11 mouse cellular contexts compared by ENCODE assay signal in genomic region chr10:79732500-79732899, GRCm38 (mm10). TPM values are rescaled to one million over a fixed set of nuclear protein-coding genes. Genes with fewer than 3 reads are reported as not detected.
DNase-seq lines count a peak whose midpoint lies in the region; ATAC-seq and TF ChIP-seq lines count a peak whose summit lies in the region.
"Had no signal": no experiment of that assay in that cellular context is flagged by ENCODE, and none has a peak within 500 bp of the region (broad histone marks: within the 10 kb centered on the region; RNA-seq: fewer than 3 reads in every experiment).

No protein-coding gene starts in this region.

- peak; percentile 54 for DNase-seq in adrenal gland, postnatal 14 days
- no peak for DNase-seq in adrenal gland, adult 2 months
- peak; percentile 44 for DNase-seq in kidney, adult 9 months
- peak; percentile 42 for DNase-seq in 416B (ENCODE audit: low read depth)
- no peak for DNase-seq in urinary bladder, postnatal 4 days (ENCODE audit: low spot score in 2 of 2)
- DNase-seq in urinary bladder, postnatal 10 days (ENCODE audit: low spot score): no peak
- DNase-seq: cerebellum, adult 9-10 months; liver, embryonic 13.5 days had no signal

- 100% methylated on average over 1 of the region's 1 CpGs for WGBS in kidney, embryonic 14.5 days

- H3K9me3 ChIP-seq in kidney, embryonic 14.5 days (ENCODE audit: control insufficient read depth, low read length): peaks cover 23% of the 10 kb centered on the region

- no peak overlapping the region for H3K9ac ChIP-seq in kidney, embryonic 14.5 days (ENCODE audit: low read depth, low read length)
- H3K9ac ChIP-seq: liver, embryonic 13.5 days; neural tube, embryonic 12.5 days had no signal

- no peaks in the 10 kb centered on the region for H3K27me3 ChIP-seq in kidney, embryonic 14.5 days (ENCODE audit: control insufficient read depth, insufficient read depth, low read length)

- H3K4me1 ChIP-seq in kidney, embryonic 14.5 days (ENCODE audit: control insufficient read depth, insufficient read depth, low read length): no peaks in the 10 kb centered on the region
- no peaks in the 10 kb centered on the region for H3K4me1 ChIP-seq in embryonic fibroblast, embryonic 13.5 days (ENCODE audit: control insufficient read depth, insufficient read depth, low read length)
- H3K4me1 ChIP-seq: liver, embryonic 13.5 days; neural tube, embryonic 12.5 days had no signal

- H3K27ac ChIP-seq in kidney, embryonic 14.5 days (ENCODE audit: low read depth, low read length): no peak overlapping the region
- H3K27ac ChIP-seq in embryonic fibroblast, embryonic 13.5 days (ENCODE audit: insufficient read depth, low read length): no peak overlapping the region
- H3K27ac ChIP-seq: liver, embryonic 13.5 days; neural tube, embryonic 12.5 days had no signal

- H3K36me3 ChIP-seq in kidney, embryonic 14.5 days (ENCODE audit: control insufficient read depth, insufficient read depth, low read length): peaks cover 24% of the 10 kb centered on the region

- no peak for TF ChIP-seq POLR2A in embryonic fibroblast, embryonic 13.5 days (IDR thresholded peaks at IDR 0.05; ENCODE audit: low read depth, low read length)

- no peak for ATAC-seq in kidney, embryonic 14.5 days (ENCODE audit: low FRiP score, low TSS enrichment)

- no peak overlapping the region for H3K4me3 ChIP-seq in kidney, embryonic 14.5 days (ENCODE audit: low read length)
- H3K4me3 ChIP-seq in embryonic fibroblast, embryonic 13.5 days (ENCODE audit: insufficient read depth, low read length): no peak overlapping the region
- H3K4me3 ChIP-seq: liver, embryonic 13.5 days; neural tube, embryonic 12.5 days had no signal

- H3K4me2 ChIP-seq in kidney, embryonic 14.5 days (replicated peaks; ENCODE audit: low read depth, low read length): no peak overlapping the region
- H3K4me2 ChIP-seq: liver, embryonic 13.5 days; neural tube, embryonic 12.5 days had no signal

- peak; percentile 36; the same call in 1 of the 2 replicates for TF ChIP-seq CTCF in embryonic fibroblast, embryonic 13.5 days (IDR thresholded peaks at IDR 0.05; ENCODE audit: borderline replicate concordance, insufficient read depth, low read length)

RNA-seq across cellular contexts. Expression of gene Polrmt, which starts 13.9 kb away (rescaled TPM):
- 59.2 and 65.4 TPM in 2 replicates for total RNA-seq in adrenal gland, postnatal 14 days (2021)
- total RNA-seq in adrenal gland, adult 2 months (2021): 10 to 100 TPM; 55.4 to 62.8 TPM
- polyA plus RNA-seq in adrenal gland, adult 2 months (2012; rRNA removed): 87.6 and 89.0 TPM in 2 replicates
- 33.2 and 38.9 TPM in 2 replicates for polyA plus RNA-seq in kidney, embryonic 14.5 days (2014; fragmentation: Nextera tagmentation; extraction: Ambion mirVana)
- polyA plus RNA-seq in embryonic fibroblast, embryonic 13.5 days (2011; ENCODE audit: insufficient read length, low read depth, missing spikeins): 14.9 TPM in 2 replicates

RNA-seq across cellular contexts. Expression of gene Hcn2, which starts 16.1 kb away (rescaled TPM):
- 7.1 and 10.6 TPM in 2 replicates for total RNA-seq in adrenal gland, postnatal 14 days (2021)
- total RNA-seq in adrenal gland, adult 2 months (2021): 1 to 10 TPM; 5.9 to 6.0 TPM
- polyA plus RNA-seq in adrenal gland, adult 2 months (2012; rRNA removed): 20.2 and 27.8 TPM in 2 replicates
- 0.11 and 0.14 TPM in 2 replicates for polyA plus RNA-seq in kidney, embryonic 14.5 days (2014; fragmentation: Nextera tagmentation; extraction: Ambion mirVana)
- polyA plus RNA-seq in embryonic fibroblast, embryonic 13.5 days (2011; ENCODE audit: insufficient read length, low read depth, missing spikeins): 0.91 and 1.9 TPM in 2 replicates
- polyA plus RNA-seq: liver, embryonic 13.5 days had no signal

RNA-seq across cellular contexts. Expression of gene Fgf22, which starts 22.4 kb away (rescaled TPM):
- total RNA-seq in adrenal gland, postnatal 14 days (2021): not detected in 2 replicates
- not detected for total RNA-seq in adrenal gland, adult 2 months (2021)
- polyA plus RNA-seq in adrenal gland, adult 2 months (2012; rRNA removed): 0.18 and 0.68 TPM in 2 replicates
- 0.11 and 0.61 TPM in 2 replicates for polyA plus RNA-seq in kidney, embryonic 14.5 days (2014; fragmentation: Nextera tagmentation; extraction: Ambion mirVana)
- 0.23 TPM in 1 of 2 replicates, not detected in the other for polyA plus RNA-seq in embryonic fibroblast, embryonic 13.5 days (2011; ENCODE audit: insufficient read length, low read depth, missing spikeins)
- polyA plus RNA-seq: liver, embryonic 13.5 days had no signal

RNA-seq across cellular contexts. Expression of gene Bsg, which starts 28.2 kb away (rescaled TPM):
- total RNA-seq in adrenal gland, postnatal 14 days (2021): 598 and 707 TPM in 2 replicates
- total RNA-seq in adrenal gland, adult 2 months (2021): 100 to 1,000 TPM; 588 to 674 TPM
- 314 and 321 TPM in 2 replicates for polyA plus RNA-seq in adrenal gland, adult 2 months (2012; rRNA removed)
- 847 and 943 TPM in 2 replicates for polyA plus RNA-seq in kidney, embryonic 14.5 days (2014; fragmentation: Nextera tagmentation; extraction: Ambion mirVana)
- 766 and 774 TPM in 2 replicates for polyA plus RNA-seq in embryonic fibroblast, embryonic 13.5 days (2011; ENCODE audit: insufficient read length, low read depth, missing spikeins)

RNA-seq across cellular contexts. Expression of gene Rnf126, which starts 34.3 kb away (rescaled TPM):
- total RNA-seq in adrenal gland, postnatal 14 days (2021): 54.7 and 56.5 TPM in 2 replicates
- total RNA-seq in adrenal gland, adult 2 months (2021): 10 to 100 TPM; 51.6 to 51.8 TPM
- polyA plus RNA-seq in adrenal gland, adult 2 months (2012; rRNA removed): 222 and 226 TPM in 2 replicates
- polyA plus RNA-seq in kidney, embryonic 14.5 days (2014; fragmentation: Nextera tagmentation; extraction: Ambion mirVana): 95.9 and 104 TPM in 2 replicates
- 38.4 and 39.5 TPM in 2 replicates for polyA plus RNA-seq in embryonic fibroblast, embryonic 13.5 days (2011; ENCODE audit: insufficient read length, low read depth, missing spikeins)

Comparison
In these comparisons a context has a peak if more than half of its experiments do, and no peak if none do; other contexts are left out.
1. DNase-seq: peak in adrenal gland, postnatal 14 days (single experiment), kidney, adult 9 months (single experiment) and 416B (single experiment); none in adrenal gland, adult 2 months (single experiment), urinary bladder, postnatal 4 days (0 of 2) and urinary bladder, postnatal 10 days (single experiment).